Mouse (Mus musculus): ENCODE measurements around the gene Cyp11a1. TPM values are rescaled to one million over a fixed set of nuclear protein-coding genes. Genes with fewer than 3 reads are reported as not detected.

Cyp11a1 gene
- polyA plus RNA-seq, 1 experiment from 2014 or later, result 0.26 TPM

DNA sequence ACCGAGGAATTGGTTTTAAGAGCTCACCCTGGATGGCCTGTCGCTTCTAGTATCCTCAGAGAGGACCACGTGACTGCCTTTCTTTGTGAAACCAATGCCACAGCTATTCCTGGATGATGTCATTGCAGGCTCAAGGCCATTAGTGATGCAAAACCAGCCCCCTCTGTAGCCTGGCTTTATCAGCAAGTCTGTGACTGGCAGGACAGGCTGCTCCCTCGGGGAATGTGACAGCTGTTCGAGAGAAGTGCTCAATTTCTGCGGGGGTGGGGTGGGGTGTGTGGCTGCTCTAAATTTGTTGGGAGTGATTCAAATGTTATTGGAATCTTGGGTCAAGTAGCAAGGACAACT lies 2.8 kb downstream of the Cyp11a1 start:
- WGBS, result 13% methylated on average over 6 of the region's 6 CpGs
- 0 out of 2 replicates have a peak, but pooled peaks have one; percentile 53 for ATAC-seq (ENCODE audit: insufficient number of reproducible peaks, insufficient read depth, low FRiP score, low read depth)
- Histone ChIP-seq H3K27me3 (ENCODE audit: control insufficient read depth, insufficient read depth, low read length) (no peaks in the 10 kb centered on the region), H3K36me3 (ENCODE audit: control insufficient read depth, insufficient read depth, low read length) (no peaks in the 10 kb centered on the region), H3K4me2 (replicated peaks; ENCODE audit: low read depth, low read length) (no peak overlapping the region), H3K4me1 (ENCODE audit: control insufficient read depth, insufficient read depth, low read length) (0 out of 2 replicates have a peak, but pooled peaks cover 4% of the 10 kb centered on the region), H3K4me3 (ENCODE audit: low read depth, low read length) (no peak overlapping the region), H3K9ac (replicated peaks; ENCODE audit: low read depth, low read length) (no peak overlapping the region), H3K9me3 (ENCODE audit: control insufficient read depth, low read depth, low read length) (no peaks in the 10 kb centered on the region), H3K27ac (ENCODE audit: low read length) (no peak overlapping the region)

DNA sequence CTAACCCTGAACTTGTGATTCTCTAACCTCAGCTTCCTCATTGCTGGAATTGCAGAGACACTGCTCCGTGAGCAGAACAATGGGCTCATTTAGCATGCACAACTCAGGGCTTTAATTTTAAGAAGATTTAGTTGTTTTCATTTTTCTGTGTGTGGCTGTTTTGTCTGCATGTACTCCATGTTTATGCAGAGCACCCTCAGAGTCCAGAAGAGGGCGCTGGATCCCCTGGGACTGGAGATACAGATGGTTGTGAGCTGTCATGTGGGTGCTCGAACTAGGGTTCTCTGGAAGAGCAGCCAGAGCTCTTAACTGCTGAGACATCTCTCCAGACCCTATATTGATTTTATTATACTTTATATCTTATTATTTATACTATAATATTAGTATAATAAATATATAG lies 3.4 kb downstream of the Cyp11a1 start:
- Histone ChIP-seq H3K9me3 (ENCODE audit: control insufficient read depth, low read depth, low read length) (no peaks in the 10 kb centered on the region), H3K9ac (replicated peaks; ENCODE audit: low read depth, low read length) (no peak overlapping the region), H3K27me3 (ENCODE audit: control insufficient read depth, insufficient read depth, low read length) (no peaks in the 10 kb centered on the region), H3K27ac (ENCODE audit: low read length) (no peak overlapping the region), H3K36me3 (ENCODE audit: control insufficient read depth, insufficient read depth, low read length) (no peaks in the 10 kb centered on the region), H3K4me2 (replicated peaks; ENCODE audit: low read depth, low read length) (no peak overlapping the region), H3K4me1 (ENCODE audit: control insufficient read depth, insufficient read depth, low read length) (0 out of 2 replicates have a peak, but pooled peaks cover 4% of the 10 kb centered on the region), H3K4me3 (ENCODE audit: low read depth, low read length) (no peak overlapping the region)
- 64% methylated on average over 3 of the region's 3 CpGs for WGBS
- no peak for ATAC-seq (ENCODE audit: insufficient number of reproducible peaks, insufficient read depth, low FRiP score, low read depth)

DNA sequence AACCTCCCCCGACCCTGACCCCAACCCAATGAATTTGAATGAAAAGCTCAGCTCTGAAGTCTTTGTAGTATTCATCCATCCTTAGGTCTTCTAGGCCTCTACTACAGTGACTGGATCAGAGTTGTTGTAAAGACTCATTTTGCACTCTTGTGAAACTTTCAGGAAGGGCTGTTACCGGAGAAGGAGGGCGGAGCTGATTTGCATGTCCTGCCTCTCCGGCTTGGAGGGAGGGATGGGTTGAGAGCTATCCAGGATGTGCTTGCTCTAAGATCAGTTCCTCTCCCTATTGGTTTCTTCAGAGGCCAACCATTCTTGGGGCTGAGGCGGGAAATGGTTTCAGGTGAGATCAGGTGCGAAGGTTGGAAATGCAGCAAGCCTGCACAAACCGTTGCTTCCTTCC lies 4.8 kb downstream of the Cyp11a1 start:
- ATAC-seq (ENCODE audit: insufficient number of reproducible peaks, insufficient read depth, low FRiP score, low read depth), result no peak
- WGBS, result 38% methylated on average over 7 of the region's 7 CpGs

GRCm38 (mm10) chr9:58011552-58011951 lies 5.3 kb downstream of the Cyp11a1 start:
- Histone ChIP-seq H3K4me1 (ENCODE audit: control insufficient read depth, insufficient read depth, low read length) (0 out of 2 replicates have a peak, but pooled peaks cover 4% of the 10 kb centered on the region), H3K27me3 (ENCODE audit: control insufficient read depth, insufficient read depth, low read length) (no peaks in the 10 kb centered on the region), H3K9me3 (ENCODE audit: control insufficient read depth, low read depth, low read length) (no peaks in the 10 kb centered on the region), H3K36me3 (ENCODE audit: control insufficient read depth, insufficient read depth, low read length) (no peaks in the 10 kb centered on the region), H3K27ac (ENCODE audit: low read length) (no peak overlapping the region), H3K9ac (replicated peaks; ENCODE audit: low read depth, low read length) (no peak overlapping the region), H3K4me3 (ENCODE audit: low read depth, low read length) (no peak overlapping the region), H3K4me2 (replicated peaks; ENCODE audit: low read depth, low read length) (no peak overlapping the region)
- ATAC-seq (ENCODE audit: insufficient number of reproducible peaks, insufficient read depth, low FRiP score, low read depth), result no peak
- 67% methylated on average over 8 of the region's 8 CpGs for WGBS

More for the DNA sequence above, 4.8 kb downstream of the Cyp11a1 start:
- Histone ChIP-seq H3K27me3 (ENCODE audit: control insufficient read depth, insufficient read depth, low read length) (no peaks in the 10 kb centered on the region), H3K27ac (ENCODE audit: low read length) (no peak overlapping the region), H3K4me1 (ENCODE audit: control insufficient read depth, insufficient read depth, low read length) (0 out of 2 replicates have a peak, but pooled peaks cover 4% of the 10 kb centered on the region), H3K9ac (replicated peaks; ENCODE audit: low read depth, low read length) (no peak overlapping the region), H3K36me3 (ENCODE audit: control insufficient read depth, insufficient read depth, low read length) (no peaks in the 10 kb centered on the region), H3K9me3 (ENCODE audit: control insufficient read depth, low read depth, low read length) (no peaks in the 10 kb centered on the region), H3K4me3 (ENCODE audit: low read depth, low read length) (no peak overlapping the region), H3K4me2 (replicated peaks; ENCODE audit: low read depth, low read length) (no peak overlapping the region)

DNA sequence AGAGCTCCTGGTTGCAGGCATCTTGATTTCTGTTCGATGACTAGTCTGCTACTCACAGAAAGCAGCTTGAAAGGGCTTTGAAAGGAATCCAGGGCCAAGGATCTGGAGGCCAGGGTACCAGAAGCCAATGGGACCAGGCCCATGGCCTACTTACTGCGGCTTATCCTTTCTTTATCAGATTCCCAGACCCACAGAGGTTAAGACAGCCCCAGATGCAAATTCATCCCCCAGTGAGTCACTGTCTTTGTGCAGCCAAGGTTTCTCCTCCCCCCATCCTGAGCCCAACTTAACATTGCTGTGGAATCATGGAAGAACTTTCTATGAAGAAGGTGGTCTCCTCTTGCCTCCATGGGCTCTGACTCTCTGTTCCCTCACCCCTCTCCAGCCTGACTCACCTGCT lies 6.3 kb downstream of the Cyp11a1 start:
- no peaks in the 10 kb centered on the region for H3K9me3 ChIP-seq (ENCODE audit: control insufficient read depth, low read depth, low read length)
- no peaks in the 10 kb centered on the region for H3K27me3 ChIP-seq (ENCODE audit: control insufficient read depth, insufficient read depth, low read length)
- ATAC-seq (ENCODE audit: insufficient number of reproducible peaks, insufficient read depth, low FRiP score, low read depth), result no peak
- H3K4me3 ChIP-seq (ENCODE audit: low read depth, low read length), result no peak overlapping the region
- no peak overlapping the region for H3K27ac ChIP-seq (ENCODE audit: low read length)
- H3K36me3 ChIP-seq (ENCODE audit: control insufficient read depth, insufficient read depth, low read length), result no peaks in the 10 kb centered on the region
- H3K9ac ChIP-seq (replicated peaks; ENCODE audit: low read depth, low read length), result no peak overlapping the region
- WGBS, result 66% methylated on average over 2 of the region's 2 CpGs
- 0 out of 2 replicates have a peak, but pooled peaks cover 4% of the 10 kb centered on the region for H3K4me1 ChIP-seq (ENCODE audit: control insufficient read depth, insufficient read depth, low read length)
- no peak overlapping the region for H3K4me2 ChIP-seq (replicated peaks; ENCODE audit: low read depth, low read length)

- Histone ChIP-seq H3K27ac (ENCODE audit: low read length) (no peak overlapping the region), H3K4me1 (ENCODE audit: control insufficient read depth, insufficient read depth, low read length) (0 out of 2 replicates have a peak, but pooled peaks cover 4% of the 10 kb centered on the region), H3K9ac (replicated peaks; ENCODE audit: low read depth, low read length) (no peak overlapping the region), H3K9me3 (ENCODE audit: control insufficient read depth, low read depth, low read length) (no peaks in the 10 kb centered on the region), H3K36me3 (ENCODE audit: control insufficient read depth, insufficient read depth, low read length) (no peaks in the 10 kb centered on the region), H3K27me3 (ENCODE audit: control insufficient read depth, insufficient read depth, low read length) (no peaks in the 10 kb centered on the region), H3K4me3 (ENCODE audit: low read depth, low read length) (no peak overlapping the region), H3K4me2 (replicated peaks; ENCODE audit: low read depth, low read length) (no peak overlapping the region)
- no peak for ATAC-seq (ENCODE audit: insufficient number of reproducible peaks, insufficient read depth, low FRiP score, low read depth)
- WGBS, result 63% methylated on average over 2 of the region's 2 CpGs
Observed at GRCm38 (mm10) chr9:58012935-58013334, 6.7 kb downstream of the Cyp11a1 start.

DNA sequence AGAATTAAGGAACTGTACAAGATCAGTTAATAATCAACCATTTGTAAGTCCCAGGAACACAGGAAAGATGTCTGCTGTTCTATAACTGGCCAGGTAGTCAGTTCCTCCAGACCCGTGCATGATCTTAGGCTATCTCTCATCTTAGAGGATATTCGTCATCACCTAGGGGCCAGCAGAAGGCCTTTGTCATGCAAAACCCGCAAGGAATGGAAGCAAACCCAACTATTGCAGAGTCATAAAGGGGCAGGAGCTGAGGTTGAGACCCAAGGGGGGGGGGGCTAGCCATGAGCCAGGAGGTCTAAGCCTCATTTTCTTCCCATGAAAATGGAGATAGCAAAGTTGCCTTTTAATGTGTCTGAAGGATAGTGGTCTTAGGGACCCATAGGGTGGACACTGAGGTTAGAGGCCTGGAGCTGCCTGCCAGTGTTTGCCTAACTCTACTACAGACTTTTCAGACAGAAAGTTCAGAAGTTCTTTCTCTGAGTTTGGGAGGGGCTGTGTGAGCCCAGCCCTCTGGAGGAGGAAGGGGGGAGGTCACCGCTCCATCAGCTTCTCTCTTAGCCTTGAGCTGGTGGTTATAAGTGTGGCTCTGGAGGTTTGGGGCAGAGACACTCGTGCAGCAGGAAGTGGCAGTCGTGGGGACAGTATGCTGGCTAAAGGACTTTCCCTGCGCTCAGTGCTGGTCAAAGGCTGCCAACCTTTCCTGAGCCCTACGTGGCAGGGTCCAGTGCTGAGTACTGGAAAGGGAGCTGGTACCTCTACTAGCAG lies 8.4 kb downstream of the Cyp11a1 start:
- no peaks in the 10 kb centered on the region for H3K9me3 ChIP-seq (ENCODE audit: control insufficient read depth, low read depth, low read length)
- no peak overlapping the region for H3K4me3 ChIP-seq (ENCODE audit: low read depth, low read length)
- no peak overlapping the region for H3K27ac ChIP-seq (ENCODE audit: low read length)
- H3K9ac ChIP-seq (replicated peaks; ENCODE audit: low read depth, low read length), result no peak overlapping the region
- H3K36me3 ChIP-seq (ENCODE audit: control insufficient read depth, insufficient read depth, low read length), result no peaks in the 10 kb centered on the region
- no peaks in the 10 kb centered on the region for H3K4me1 ChIP-seq (ENCODE audit: control insufficient read depth, insufficient read depth, low read length)
- ATAC-seq (ENCODE audit: insufficient number of reproducible peaks, insufficient read depth, low FRiP score, low read depth), result no peak
- no peak overlapping the region for H3K4me2 ChIP-seq (replicated peaks; ENCODE audit: low read depth, low read length)
- WGBS, result 50% methylated on average over 8 of the region's 8 CpGs
- no peaks in the 10 kb centered on the region for H3K27me3 ChIP-seq (ENCODE audit: control insufficient read depth, insufficient read depth, low read length)

GRCm38 (mm10) chr9:58015856-58016255 lies 9.6 kb downstream of the Cyp11a1 start:
- no peaks in the 10 kb centered on the region for H3K27me3 ChIP-seq (ENCODE audit: control insufficient read depth, insufficient read depth, low read length)
- H3K9me3 ChIP-seq (ENCODE audit: control insufficient read depth, low read depth, low read length), result no peaks in the 10 kb centered on the region
- H3K4me2 ChIP-seq (replicated peaks; ENCODE audit: low read depth, low read length), result no peak overlapping the region
- H3K4me1 ChIP-seq (ENCODE audit: control insufficient read depth, insufficient read depth, low read length), result no peaks in the 10 kb centered on the region
- no peak overlapping the region for H3K4me3 ChIP-seq (ENCODE audit: low read depth, low read length)
- no peaks in the 10 kb centered on the region for H3K36me3 ChIP-seq (ENCODE audit: control insufficient read depth, insufficient read depth, low read length)
- ATAC-seq (ENCODE audit: insufficient number of reproducible peaks, insufficient read depth, low FRiP score, low read depth), result no peak
- no peak overlapping the region for H3K9ac ChIP-seq (replicated peaks; ENCODE audit: low read depth, low read length)
- whole genome bisulfite sequencing, result 86% methylated on average over 6 of the region's 6 CpGs
- H3K27ac ChIP-seq (ENCODE audit: low read length), result no peak overlapping the region

- no peak for ATAC-seq (ENCODE audit: insufficient number of reproducible peaks, insufficient read depth, low FRiP score, low read depth)
- 72% methylated on average over 3 of the region's 3 CpGs for WGBS
Observed at GRCm38 (mm10) chr9:58016962-58017361, 10.8 kb downstream of the Cyp11a1 start.

More at GRCm38 (mm10) chr9:58016962-58017361, 10.8 kb downstream of the Cyp11a1 start:
- no peaks in the 10 kb centered on the region for H3K4me1 ChIP-seq (ENCODE audit: control insufficient read depth, insufficient read depth, low read length)
- H3K27me3 ChIP-seq (ENCODE audit: control insufficient read depth, insufficient read depth, low read length), result no peaks in the 10 kb centered on the region
- H3K27ac ChIP-seq (ENCODE audit: low read length), result no peak overlapping the region
- no peaks in the 10 kb centered on the region for H3K9me3 ChIP-seq (ENCODE audit: control insufficient read depth, low read depth, low read length)
- H3K4me3 ChIP-seq (ENCODE audit: low read depth, low read length), result no peak overlapping the region
- no peak overlapping the region for H3K9ac ChIP-seq (replicated peaks; ENCODE audit: low read depth, low read length)
- H3K4me2 ChIP-seq (replicated peaks; ENCODE audit: low read depth, low read length), result no peak overlapping the region
- no peaks in the 10 kb centered on the region for H3K36me3 ChIP-seq (ENCODE audit: control insufficient read depth, insufficient read depth, low read length)
